Mouse (Mus musculus) kidney, embryonic 14.5 days (tissue): Measurements from ENCODE around the gene Macf1. TPM values are rescaled to one million over a fixed set of nuclear protein-coding genes. Genes with fewer than 3 reads are reported as not detected.

ENCODE experiments used
- ATAC-seq: fragments of 200-750 bp; cut with Nextera tagmentation; 2 replicates; pipeline ENCODE4 v1.8.0; 2017; ENCODE audit warnings: moderate number of reproducible peaks, mild to moderate bottlenecking, moderate TSS enrichment, moderate library complexity; ENCODE audit not compliant: low FRiP score, low TSS enrichment
- H3K27ac ChIP-seq: fragments of 300-500 bp; sonication (generic); 2 replicates; pipeline ENCODE4 v1.5.1; 2014; ENCODE audit warnings: low read depth, mild to moderate bottlenecking, low read length, moderate library complexity, mixed read lengths
- H3K27me3 ChIP-seq: fragments of 300-500 bp; sonication (generic); 2 replicates; pipeline ENCODE4 v1.6.1; 2014; ENCODE audit warnings: mild to moderate bottlenecking, low read length; ENCODE audit not compliant: control insufficient read depth, insufficient read depth
- H3K36me3 ChIP-seq: fragments of 300-500 bp; sonication (generic); 2 replicates; pipeline ENCODE4 v1.6.1; 2014; ENCODE audit warnings: low read length, mixed read lengths; ENCODE audit not compliant: control insufficient read depth, insufficient read depth
- H3K4me1 ChIP-seq: fragments of 300-500 bp; sonication (generic); 2 replicates; pipeline ENCODE4 v1.6.1; 2014; ENCODE audit warnings: low read length, mixed read lengths; ENCODE audit not compliant: control insufficient read depth, insufficient read depth
- H3K4me2 ChIP-seq: fragments of 300-500 bp; sonication (generic); replicated peaks from 2 replicates; pipeline ENCODE4 v1.6.1; 2014; ENCODE audit warnings: low read depth, mild to moderate bottlenecking, low read length
- H3K4me3 ChIP-seq: fragments of 300-500 bp; sonication (generic); 2 replicates; pipeline ENCODE4 v1.5.1; 2014; ENCODE audit warnings: mild to moderate bottlenecking, low read length
- H3K9ac ChIP-seq: fragments of 300-500 bp; sonication (generic); 2 replicates; pipeline ENCODE4 v1.6.1; 2014; ENCODE audit warnings: low read depth, mild to moderate bottlenecking, low read length, moderate library complexity
- H3K9me3 ChIP-seq: fragments of 300-500 bp; sonication (generic); 2 replicates; pipeline ENCODE4 v1.6.1; 2016; ENCODE audit warnings: low read length; ENCODE audit not compliant: control insufficient read depth
- WGBS: fragments of 180-500 bp; shearing (Covaris S2); extraction: QIAGEN DNeasy Blood & Tissue Kit; methylation state at CpG from one replicate; pipeline ENCODE4 v1.1.7; 2014; 5-methylcytosine and 5-hydroxymethylcytosine counted together
- polyA plus RNA-seq: library from polyadenylated mRNA; unstranded; fragments of >200 nt; fragmentation: Nextera tagmentation; extraction: Ambion mirVana; gene quantifications from 2 replicates; pipeline ENCODE4 v1.2.1, GENCODE M21; 2014

Macf1 gene
- polyA plus RNA-seq, 1 experiment from 2014 or later, result 89.2 TPM

GRCm38 (mm10) chr4:123355941-123356340, 328.2 kb downstream of the Macf1 start:
- H3K4me1 ChIP-seq, result no peaks in the 10 kb centered on the region
- no peaks in the 10 kb centered on the region for H3K27me3 ChIP-seq
- peaks cover 80% of the 10 kb centered on the region for H3K36me3 ChIP-seq
- H3K9ac ChIP-seq, result no peak overlapping the region
- ATAC-seq, result no peak
- no peak overlapping the region for H3K27ac ChIP-seq
- no peak overlapping the region for H3K4me2 ChIP-seq
- WGBS, result 91% methylated on average over 8 of the region's 8 CpGs
- no peaks in the 10 kb centered on the region for H3K9me3 ChIP-seq
- no peak overlapping the region for H3K4me3 ChIP-seq

- no peak overlapping the region for H3K27ac ChIP-seq
- no peak overlapping the region for H3K9ac ChIP-seq
- WGBS, result 89% methylated on average over 10 of the region's 10 CpGs
- no peak overlapping the region for H3K4me3 ChIP-seq
- no peaks in the 10 kb centered on the region for H3K27me3 ChIP-seq
- ATAC-seq, result no peak
- H3K4me2 ChIP-seq, result no peak overlapping the region
- H3K9me3 ChIP-seq, result no peaks in the 10 kb centered on the region
- H3K4me1 ChIP-seq, result no peaks in the 10 kb centered on the region
- H3K36me3 ChIP-seq, result peaks cover 77% of the 10 kb centered on the region
Observed at GRCm38 (mm10) chr4:123353271-123353877, 330.8 kb downstream of the Macf1 start.

- H3K27me3 ChIP-seq, result peaks cover 42% of the 10 kb centered on the region
- WGBS, result 3% methylated on average over 6 of the region's 6 CpGs
Observed at GRCm38 (mm10) chr4:123343471-123343789, 340.7 kb downstream of the Macf1 start.

GRCm38 (mm10) chr4:123342642-123343470, 341.3 kb downstream of the Macf1 start, which contains the start of gene Bmp8a:
Bmp8a (minus strand) TSS chr4:123343252.
- Histone ChIP-seq H3K9ac (peak within 1 kb of the TSS; percentile 35), H3K4me3 (peak within 1 kb of the TSS; percentile 53), H3K4me2 (peak within 1 kb of the TSS; percentile 88), H3K36me3 (no peaks in the 10 kb centered on the region), H3K27me3 (peaks cover 42% of the 10 kb centered on the region), H3K27ac (no peak within 1 kb of the TSS), H3K9me3 (no peaks in the 10 kb centered on the region), H3K4me1 (no peaks in the 10 kb centered on the region)
- peak; percentile 92 for ATAC-seq
- WGBS, result under 1% methylated on average over 65 of the region's 65 CpGs

More at GRCm38 (mm10) chr4:123343471-123343789, 340.7 kb downstream of the Macf1 start:
- Histone ChIP-seq H3K4me3 (peak overlapping the region; percentile 53), H3K4me2 (peak overlapping the region; percentile 88), H3K27ac (no peak overlapping the region), H3K9ac (no peak overlapping the region), H3K4me1 (no peaks in the 10 kb centered on the region), H3K9me3 (no peaks in the 10 kb centered on the region), H3K36me3 (no peaks in the 10 kb centered on the region; the same call in 1 of the 2 replicates)
- ATAC-seq, result no peak; the same call in 1 of the 2 replicates

DNA sequence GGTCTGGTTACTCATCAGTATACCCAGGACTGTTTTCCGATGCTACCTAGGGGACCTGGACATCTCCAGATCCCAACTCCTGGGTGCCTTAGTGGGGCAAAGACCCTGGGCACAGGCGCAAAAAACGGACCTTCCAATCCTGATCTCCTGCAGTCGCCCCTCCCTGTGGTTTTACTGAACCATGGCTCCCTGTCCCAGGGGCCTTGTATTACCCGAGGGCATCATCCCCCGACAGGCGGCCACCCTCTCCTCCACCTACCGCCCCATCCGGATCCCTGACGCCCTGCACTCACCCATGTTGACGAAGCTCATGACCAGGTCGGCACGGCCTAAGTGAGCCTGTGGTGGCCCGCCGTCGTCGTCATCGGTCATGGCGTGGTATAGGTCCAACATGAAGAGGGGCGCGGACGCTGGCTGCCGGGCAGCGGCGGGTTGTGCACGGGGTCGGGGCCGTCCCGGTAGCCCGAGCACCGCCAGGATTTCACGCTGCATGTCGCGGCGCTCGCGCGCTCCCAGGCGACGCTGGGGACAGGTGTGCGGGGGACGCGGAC, 342.0 kb downstream of the Macf1 start:
- peak; percentile 29 for ATAC-seq
- H3K4me2 ChIP-seq, result peak overlapping the region; percentile 88
- no peaks in the 10 kb centered on the region for H3K4me1 ChIP-seq
- no peaks in the 10 kb centered on the region for H3K36me3 ChIP-seq
- peak overlapping the region; percentile 53 for H3K4me3 ChIP-seq
- H3K9ac ChIP-seq, result peak overlapping the region; percentile 35
- H3K9me3 ChIP-seq, result no peaks in the 10 kb centered on the region
- WGBS, result 2% methylated on average over 43 of the region's 43 CpGs
- peaks cover 42% of the 10 kb centered on the region for H3K27me3 ChIP-seq
- no peak overlapping the region for H3K27ac ChIP-seq

DNA sequence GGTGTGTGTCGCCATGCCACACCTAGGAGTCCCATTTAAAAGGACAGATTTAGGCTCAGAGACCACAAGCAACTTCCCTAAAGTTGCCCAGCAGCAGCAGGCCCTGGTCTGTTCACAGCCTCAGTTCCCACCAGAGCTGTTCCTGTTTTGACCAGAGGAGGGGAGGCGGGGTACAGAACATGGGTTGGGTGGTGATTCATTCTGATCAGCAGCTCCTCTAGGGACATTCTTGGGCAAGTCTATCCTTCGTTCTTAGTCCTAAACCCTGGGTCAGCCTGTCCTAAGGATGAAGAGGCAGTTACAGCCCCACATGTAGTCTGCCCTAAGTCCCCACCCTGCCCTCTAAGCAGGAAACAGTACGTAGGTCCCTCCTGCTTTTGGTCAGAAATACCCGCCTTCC, 343.9 kb downstream of the Macf1 start:
- Histone ChIP-seq H3K36me3 (no peaks in the 10 kb centered on the region), H3K9ac (no peak overlapping the region), H3K27ac (no peak overlapping the region), H3K4me1 (no peaks in the 10 kb centered on the region), H3K9me3 (no peaks in the 10 kb centered on the region), H3K4me2 (no peak overlapping the region), H3K27me3 (peaks cover 42% of the 10 kb centered on the region), H3K4me3 (no peak overlapping the region)
- ATAC-seq, result no peak
- 64% methylated on average over 5 of the region's 5 CpGs for WGBS

GRCm38 (mm10) chr4:123337693-123338092, 346.5 kb downstream of the Macf1 start:
- H3K9ac ChIP-seq, result no peak overlapping the region
- no peaks in the 10 kb centered on the region for H3K9me3 ChIP-seq
- H3K27me3 ChIP-seq, result peaks cover 26% of the 10 kb centered on the region
- no peak overlapping the region for H3K4me3 ChIP-seq
- H3K36me3 ChIP-seq, result no peaks in the 10 kb centered on the region
- H3K4me1 ChIP-seq, result no peaks in the 10 kb centered on the region
- no peak overlapping the region for H3K4me2 ChIP-seq
- H3K27ac ChIP-seq, result no peak overlapping the region
- 76% methylated on average over 4 of the region's 4 CpGs for WGBS
- no peak for ATAC-seq

DNA sequence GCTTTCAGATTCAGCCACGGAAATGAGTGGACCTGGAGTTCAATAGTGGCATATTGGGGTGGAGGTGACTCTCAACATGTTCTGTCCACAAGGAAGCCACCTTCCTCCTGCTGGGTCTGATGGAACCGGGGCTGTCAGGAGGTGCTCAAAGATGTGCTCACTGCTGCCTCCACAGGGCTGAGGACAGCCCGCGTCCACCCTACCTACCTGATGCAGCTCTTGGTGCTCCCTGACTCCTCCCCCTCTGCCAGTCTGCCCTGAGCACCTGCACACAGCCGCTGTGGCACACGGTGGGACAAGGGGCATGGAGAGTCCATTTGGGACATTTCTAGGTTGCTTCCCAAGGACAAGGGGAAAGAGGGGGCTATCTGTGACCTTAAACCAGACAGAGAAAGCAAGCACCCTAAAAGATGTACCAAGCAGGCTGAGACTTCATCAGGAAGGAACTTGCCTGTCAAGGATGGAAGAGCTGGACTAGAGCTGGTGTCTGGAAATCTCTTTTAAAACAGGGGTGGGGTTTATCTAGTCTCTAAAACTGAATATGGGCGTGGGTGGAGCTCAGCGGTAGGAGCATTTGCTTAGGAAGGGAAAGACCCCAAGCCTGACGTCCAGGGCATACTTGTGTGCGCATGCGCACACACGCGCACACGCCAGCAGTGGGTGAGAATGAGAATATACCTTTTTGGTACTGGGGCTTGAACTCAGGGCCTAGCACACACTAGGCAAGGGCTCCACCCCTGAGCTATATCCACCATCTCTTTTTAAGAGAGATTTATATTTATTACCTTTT, 348.2 kb downstream of the Macf1 start:
- Histone ChIP-seq H3K27me3 (peaks cover 10% of the 10 kb centered on the region), H3K4me2 (no peak overlapping the region), H3K4me1 (no peaks in the 10 kb centered on the region), H3K36me3 (no peaks in the 10 kb centered on the region), H3K4me3 (no peak overlapping the region), H3K27ac (no peak overlapping the region), H3K9ac (no peak overlapping the region), H3K9me3 (no peaks in the 10 kb centered on the region)
- WGBS, result 68% methylated on average over 14 of the region's 14 CpGs
- peak; percentile 54; the same call in 1 of the 2 replicates for ATAC-seq
